ENCODE assay signal across 17 mouse cellular contexts in the genomic region with DNA sequence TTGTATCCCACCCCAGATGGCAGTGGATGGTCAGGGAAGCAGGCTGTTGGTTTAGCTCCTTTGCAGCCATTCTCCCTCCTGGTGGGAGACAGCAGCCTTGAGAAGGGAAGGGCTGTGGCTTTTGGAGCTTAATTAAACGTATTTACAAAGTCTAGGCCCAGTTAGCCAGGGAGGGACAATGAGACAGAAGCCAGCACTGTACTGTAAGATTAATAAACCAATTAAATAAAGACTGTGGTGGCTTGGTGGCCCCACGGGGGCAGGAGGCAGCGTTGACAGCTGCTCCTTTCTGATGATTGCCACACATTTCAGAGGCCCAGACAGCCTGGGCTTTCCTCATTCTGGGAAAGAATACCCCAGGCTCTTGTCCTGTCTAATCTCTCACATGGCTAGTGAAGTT. TPM values are rescaled to one million over a fixed set of nuclear protein-coding genes. Genes with fewer than 3 reads are reported as not detected.
DNase-seq lines count a peak whose midpoint lies in the region; ATAC-seq and TF ChIP-seq lines count a peak whose summit lies in the region.
"Had no signal": no experiment of that assay in that cellular context is flagged by ENCODE, and none has a peak within 500 bp of the region (broad histone marks: within the 10 kb centered on the region; RNA-seq: fewer than 3 reads in every experiment).

No protein-coding gene starts in this region.

- peak overlapping the region; percentile 43; the same call in 1 of the 2 replicates for H3K27ac ChIP-seq in heart, embryonic 11.5 days (ENCODE audit: low read depth, low read length)
- peak overlapping the region; percentile 60 for H3K27ac ChIP-seq in hindbrain, embryonic 10.5 days
- peak overlapping the region; percentile 78 for H3K27ac ChIP-seq in midbrain, embryonic 12.5 days (replicated peaks)
- H3K27ac ChIP-seq in liver, embryonic 12.5 days = no peak overlapping the region
- no peak overlapping the region for H3K27ac ChIP-seq in kidney, embryonic 16.5 days (ENCODE audit: low read length)
- H3K27ac ChIP-seq: left cerebral cortex, adult 2 months; macrophage; stomach, embryonic 15.5 days had no signal

- peaks cover 33% of the 10 kb centered on the region for H3K4me1 ChIP-seq in heart, embryonic 11.5 days (ENCODE audit: control insufficient read depth, insufficient read depth, low read length)
- peaks cover 34% of the 10 kb centered on the region for H3K4me1 ChIP-seq in hindbrain, embryonic 10.5 days (replicated peaks)
- H3K4me1 ChIP-seq in midbrain, embryonic 12.5 days = peaks cover 46% of the 10 kb centered on the region
- H3K4me1 ChIP-seq in liver, embryonic 12.5 days = no peaks in the 10 kb centered on the region
- peaks cover 20% of the 10 kb centered on the region for H3K4me1 ChIP-seq in kidney, embryonic 16.5 days (ENCODE audit: insufficient read depth, low read length)
- H3K4me1 ChIP-seq in lung, adult 2 months (ENCODE audit: control insufficient read depth, insufficient read depth, low read length) = 0 out of 2 replicates have a peak, but pooled peaks cover 2% of the 10 kb centered on the region

- H3K4me3 ChIP-seq in heart, embryonic 11.5 days (ENCODE audit: low read depth, low read length) = no peak overlapping the region
- no peak overlapping the region for H3K4me3 ChIP-seq in hindbrain, embryonic 10.5 days
- no peak overlapping the region for H3K4me3 ChIP-seq in midbrain, embryonic 12.5 days
- no peak overlapping the region for H3K4me3 ChIP-seq in liver, embryonic 12.5 days
- H3K4me3 ChIP-seq in kidney, embryonic 16.5 days (ENCODE audit: low read length) = no peak overlapping the region
- no peak overlapping the region for H3K4me3 ChIP-seq in lung, adult 2 months (replicated peaks; ENCODE audit: extremely low read depth, low read depth, low read length)
- H3K4me3 ChIP-seq: left cerebral cortex, adult 2 months; stomach, embryonic 15.5 days had no signal

- no peaks in the 10 kb centered on the region for H3K27me3 ChIP-seq in heart, embryonic 11.5 days (ENCODE audit: control insufficient read depth, insufficient read depth, low read length)
- H3K27me3 ChIP-seq in hindbrain, embryonic 10.5 days (ENCODE audit: insufficient read depth, poor library complexity, severe bottlenecking) = no peaks in the 10 kb centered on the region
- H3K27me3 ChIP-seq in midbrain, embryonic 12.5 days = peaks cover 6% of the 10 kb centered on the region; the same call in 1 of the 2 replicates
- H3K27me3 ChIP-seq in liver, embryonic 12.5 days (replicated peaks) = no peaks in the 10 kb centered on the region
- H3K27me3 ChIP-seq in kidney, embryonic 16.5 days (ENCODE audit: insufficient read depth, low read length) = no peaks in the 10 kb centered on the region

- no peak for TF ChIP-seq CTCF in lung, adult 2 months (IDR thresholded peaks at IDR 0.05; ENCODE audit: insufficient read depth, low read length)

- no peak for DNase-seq in heart, postnatal 4 days
- peak; percentile 80 for DNase-seq in Muller cell, postnatal 12 days (ENCODE audit: inconsistent ontology term)
- no peak for DNase-seq in hindbrain, embryonic 10.5 days (ENCODE audit: low spot score)
- no peak for DNase-seq in lung, adult 2 months
- DNase-seq: cerebellum, postnatal 25 days; kidney, postnatal 4 days; right cerebral cortex, postnatal 25 days had no signal

- no peak overlapping the region for H3K9ac ChIP-seq in heart, embryonic 11.5 days (ENCODE audit: low read depth, low read length)
- no peak overlapping the region for H3K9ac ChIP-seq in midbrain, embryonic 12.5 days (replicated peaks)
- no peak overlapping the region for H3K9ac ChIP-seq in liver, embryonic 12.5 days
- no peak overlapping the region for H3K9ac ChIP-seq in kidney, embryonic 16.5 days (replicated peaks; ENCODE audit: low read length)
- H3K9ac ChIP-seq: stomach, embryonic 15.5 days had no signal

- H3K36me3 ChIP-seq in heart, embryonic 11.5 days (ENCODE audit: control insufficient read depth, insufficient read depth, low read length) = no peaks in the 10 kb centered on the region
- no peaks in the 10 kb centered on the region for H3K36me3 ChIP-seq in hindbrain, embryonic 10.5 days
- H3K36me3 ChIP-seq in midbrain, embryonic 12.5 days = no peaks in the 10 kb centered on the region
- no peaks in the 10 kb centered on the region for H3K36me3 ChIP-seq in liver, embryonic 12.5 days
- no peaks in the 10 kb centered on the region for H3K36me3 ChIP-seq in kidney, embryonic 16.5 days (ENCODE audit: insufficient read depth, low read length)
- H3K36me3 ChIP-seq: G1E; stomach, embryonic 15.5 days had no signal

- ATAC-seq in heart, embryonic 11.5 days (replicated peaks; ENCODE audit: insufficient number of reproducible peaks, low FRiP score, low TSS enrichment) = no peak
- peak; percentile 83 for ATAC-seq in midbrain, embryonic 12.5 days (ENCODE audit: low FRiP score, low read depth)
- no peak for ATAC-seq in liver, embryonic 12.5 days
- no peak for ATAC-seq in kidney, embryonic 16.5 days (ENCODE audit: low FRiP score, low TSS enrichment)

- no peaks in the 10 kb centered on the region for H3K9me3 ChIP-seq in heart, embryonic 11.5 days (replicated peaks; ENCODE audit: control insufficient read depth, low read length)
- no peaks in the 10 kb centered on the region for H3K9me3 ChIP-seq in hindbrain, embryonic 10.5 days
- no peaks in the 10 kb centered on the region for H3K9me3 ChIP-seq in midbrain, embryonic 12.5 days
- no peaks in the 10 kb centered on the region for H3K9me3 ChIP-seq in liver, embryonic 12.5 days (replicated peaks)
- no peaks in the 10 kb centered on the region for H3K9me3 ChIP-seq in kidney, embryonic 16.5 days (ENCODE audit: low read length)
- H3K9me3 ChIP-seq: G1E; stomach, embryonic 15.5 days had no signal

- H3K4me2 ChIP-seq in heart, embryonic 11.5 days = no peak overlapping the region
- no peak overlapping the region for H3K4me2 ChIP-seq in midbrain, embryonic 12.5 days (replicated peaks)
- H3K4me2 ChIP-seq in liver, embryonic 12.5 days = no peak overlapping the region
- H3K4me2 ChIP-seq in kidney, embryonic 16.5 days (replicated peaks; ENCODE audit: low read depth, low read length) = no peak overlapping the region
- H3K4me2 ChIP-seq: liver, embryonic 11.5 days; stomach, embryonic 15.5 days had no signal

- WGBS in heart, embryonic 11.5 days (ENCODE audit: insufficient replicate concordance) = 16% methylated on average over 3 of the region's 3 CpGs
- WGBS in hindbrain, embryonic 10.5 days = 14% methylated on average over 3 of the region's 3 CpGs
- 10% methylated on average over 3 of the region's 3 CpGs for WGBS in midbrain, embryonic 12.5 days
- WGBS in liver, embryonic 12.5 days (ENCODE audit: insufficient replicate concordance) = 23% methylated on average over 3 of the region's 3 CpGs
- 18% methylated on average over 3 of the region's 3 CpGs for WGBS in kidney, embryonic 16.5 days
- 48% methylated on average over 3 of the region's 3 CpGs for WGBS in lung, adult 2 months

- TF ChIP-seq POLR2A in lung, adult 2 months (IDR thresholded peaks at IDR 0.05; ENCODE audit: borderline replicate concordance, extremely low read depth, low read depth, low read length) = no peak

RNA-seq across cellular contexts. Expression of a gene that starts 19.4 kb away (rescaled TPM):
- 7.2 and 8.1 TPM in 2 replicates for polyA plus RNA-seq in heart, embryonic 11.5 days (2014; fragmentation: Nextera tagmentation; extraction: Ambion mirVana)
- 1 to 10 TPM; 3.9 to 4.1 TPM for total RNA-seq in heart, postnatal 4 days (2021)
- 11.8 and 15.5 TPM in 2 replicates for polyA plus RNA-seq in hindbrain, embryonic 10.5 days (2016; fragmentation: Nextera tagmentation; extraction: Ambion mirVana)
- polyA plus RNA-seq in midbrain, embryonic 12.5 days (2016; fragmentation: Nextera tagmentation; extraction: Ambion mirVana) = 28.1 and 28.7 TPM in 2 replicates
- 0.86 and 0.92 TPM in 2 replicates for polyA plus RNA-seq in liver, embryonic 12.5 days (2016; fragmentation: Nextera tagmentation; extraction: Ambion mirVana)
- 14.1 and 16.2 TPM in 2 replicates for polyA plus RNA-seq in kidney, embryonic 16.5 days (2015; fragmentation: Nextera tagmentation; extraction: Ambion mirVana)
- 0.15 and 0.26 TPM in 2 replicates for polyA plus RNA-seq in lung, adult 2 months (2012; rRNA removed)
- total RNA-seq: G1E; neutrophil, adult 5-6 weeks had no signal
- polyA plus RNA-seq: G1E, macrophage had no signal

Comparison
In these comparisons a context has a peak if more than half of its experiments do, and no peak if none do; other contexts are left out.
1. H3K27ac ChIP-seq: peak in heart, embryonic 11.5 days (single experiment), hindbrain, embryonic 10.5 days (single experiment) and midbrain, embryonic 12.5 days (single experiment); none in liver, embryonic 12.5 days (single experiment) and kidney, embryonic 16.5 days (single experiment).